8 mouse cellular contexts compared by ENCODE assay signal in genomic region chr9:20976216-20976960, GRCm38 (mm10). TPM values are rescaled to one million over a fixed set of nuclear protein-coding genes. Genes with fewer than 3 reads are reported as not detected.
DNase-seq lines count a peak whose midpoint lies in the region; ATAC-seq and TF ChIP-seq lines count a peak whose summit lies in the region.

Gene S1pr2, minus strand, starts transcription at chr9:20976781.

- no peak; the same call in 1 of the 2 replicates for TF ChIP-seq CTCF in kidney, postnatal 0 days (IDR thresholded peaks at IDR 0.05; ENCODE audit: low read depth)
- peak; percentile 13; the same call in 1 of the 2 replicates for TF ChIP-seq CTCF in stomach, postnatal 0 days (IDR thresholded peaks at IDR 0.05; ENCODE audit: low read depth)

- WGBS in forebrain, embryonic 10.5 days = under 1% methylated on average over 47 of the region's 47 CpGs
- WGBS in heart, embryonic 14.5 days = under 1% methylated on average over 37 of the region's 47 CpGs
- WGBS in kidney, postnatal 0 days = 0% methylated on average over 40 of the region's 47 CpGs
- under 1% methylated on average over 47 of the region's 47 CpGs for WGBS in liver, embryonic 16.5 days (ENCODE audit: insufficient replicate concordance)
- WGBS in neural tube, embryonic 11.5 days = under 1% methylated on average over 46 of the region's 47 CpGs
- under 1% methylated on average over 43 of the region's 47 CpGs for WGBS in stomach, postnatal 0 days

- peak; percentile 64 for ATAC-seq in heart, embryonic 14.5 days (ENCODE audit: insufficient number of reproducible peaks, insufficient read depth, low FRiP score, low read depth)
- peak; percentile 68 for ATAC-seq in kidney, postnatal 0 days (replicated peaks; ENCODE audit: low FRiP score, low read depth)
- ATAC-seq in liver, embryonic 16.5 days (ENCODE audit: low read depth) = peak; percentile 69
- peak; percentile 54 for ATAC-seq in neural tube, embryonic 11.5 days (ENCODE audit: insufficient read depth, low FRiP score, low TSS enrichment)
- peak; percentile 74 for ATAC-seq in stomach, postnatal 0 days (ENCODE audit: low FRiP score, low TSS enrichment)

- DNase-seq in CD4-positive helper T cell, adult 2 months (ENCODE audit: low read depth, low spot score) = peak; percentile 89
- peak; percentile 90 for DNase-seq in adrenal gland, postnatal 14 days
- DNase-seq in forebrain, embryonic 10.5 days (ENCODE audit: extremely low spot score, low spot score) = peak; percentile 84
- DNase-seq in kidney, postnatal 0 days (ENCODE audit: low spot score) = peak; percentile 96
- peak; percentile 86 for DNase-seq in neural tube, embryonic 11.5 days (ENCODE audit: low spot score)
- peak; percentile 86 for DNase-seq in stomach, postnatal 0 days (ENCODE audit: low spot score)

- peaks cover 63% of the 10 kb centered on the region for H3K4me1 ChIP-seq in forebrain, embryonic 10.5 days
- peaks cover 24 to 40% of the 10 kb centered on the region in 2 experiments for H3K4me1 ChIP-seq in heart, embryonic 14.5 days (ENCODE audit: control insufficient read depth in 2 of 2, insufficient read depth in 2 of 2, low read length in 2 of 2)
- H3K4me1 ChIP-seq in kidney, postnatal 0 days (replicated peaks; ENCODE audit: insufficient read depth, low read length) = peaks cover 29% of the 10 kb centered on the region
- H3K4me1 ChIP-seq in liver, embryonic 16.5 days (ENCODE audit: control insufficient read depth, low read depth, low read length) = peaks cover 17% of the 10 kb centered on the region
- peaks cover 21% of the 10 kb centered on the region for H3K4me1 ChIP-seq in neural tube, embryonic 11.5 days (ENCODE audit: control insufficient read depth, insufficient read depth, low read length)
- peaks cover 11% of the 10 kb centered on the region; the same call in 1 of the 2 replicates for H3K4me1 ChIP-seq in stomach, postnatal 0 days (replicated peaks; ENCODE audit: control insufficient read depth, insufficient read depth)

- peak within 1 kb of the TSS; percentile 85 for H3K4me3 ChIP-seq in forebrain, embryonic 10.5 days
- peak within 1 kb of the TSS; percentile 80 to 92 for H3K4me3 ChIP-seq in heart, embryonic 14.5 days (ENCODE audit: control insufficient read depth in 1 of 2, insufficient read depth in 1 of 2, low read depth in 1 of 2, low read length in 2 of 2)
- peak within 1 kb of the TSS; percentile 65 for H3K4me3 ChIP-seq in kidney, postnatal 0 days (replicated peaks; ENCODE audit: low read depth, low read length)
- peak within 1 kb of the TSS; percentile 78 for H3K4me3 ChIP-seq in liver, embryonic 16.5 days (ENCODE audit: low read depth, low read length)
- peak within 1 kb of the TSS; percentile 66 for H3K4me3 ChIP-seq in neural tube, embryonic 11.5 days (ENCODE audit: low read depth, low read length)
- peak within 1 kb of the TSS; percentile 88 for H3K4me3 ChIP-seq in stomach, postnatal 0 days (ENCODE audit: low read depth, low read length)

- peak within 1 kb of the TSS; percentile 94 for H3K9ac ChIP-seq in heart, embryonic 14.5 days (ENCODE audit: low read length)
- peak within 1 kb of the TSS; percentile 74 for H3K9ac ChIP-seq in kidney, postnatal 0 days (ENCODE audit: low read depth, low read length)
- H3K9ac ChIP-seq in liver, embryonic 16.5 days (ENCODE audit: low read depth, low read length) = peak within 1 kb of the TSS; percentile 72
- H3K9ac ChIP-seq in neural tube, embryonic 11.5 days (ENCODE audit: low read length) = peak within 1 kb of the TSS; percentile 73
- H3K9ac ChIP-seq in stomach, postnatal 0 days (ENCODE audit: low read length) = peak within 1 kb of the TSS; percentile 87

- peak within 1 kb of the TSS; percentile 89 for H3K27ac ChIP-seq in forebrain, embryonic 10.5 days
- peak within 1 kb of the TSS; percentile 86 to 92 for H3K27ac ChIP-seq in heart, embryonic 14.5 days (replicated peaks in 1 of 2; ENCODE audit: control insufficient read depth in 1 of 2, insufficient read depth in 1 of 2, low read depth in 2 of 2, low read length in 2 of 2)
- H3K27ac ChIP-seq in kidney, postnatal 0 days = peak within 1 kb of the TSS; percentile 86
- H3K27ac ChIP-seq in liver, embryonic 16.5 days (ENCODE audit: low read length) = peak within 1 kb of the TSS; percentile 79
- peak within 1 kb of the TSS; percentile 49 for H3K27ac ChIP-seq in neural tube, embryonic 11.5 days (ENCODE audit: low read depth, low read length)
- H3K27ac ChIP-seq in stomach, postnatal 0 days (replicated peaks) = peak within 1 kb of the TSS; percentile 95

- peaks cover 10% of the 10 kb centered on the region for H3K27me3 ChIP-seq in forebrain, embryonic 10.5 days (ENCODE audit: poor library complexity, severe bottlenecking)
- H3K27me3 ChIP-seq in heart, embryonic 14.5 days (ENCODE audit: control insufficient read depth, insufficient read depth, low read length) = no peaks in the 10 kb centered on the region
- no peaks in the 10 kb centered on the region for H3K27me3 ChIP-seq in kidney, postnatal 0 days (ENCODE audit: insufficient read depth, low read length)
- H3K27me3 ChIP-seq in liver, embryonic 16.5 days (ENCODE audit: control insufficient read depth, insufficient read depth, low read depth, low read length) = no peaks in the 10 kb centered on the region; the same call in 1 of the 2 replicates
- no peaks in the 10 kb centered on the region for H3K27me3 ChIP-seq in neural tube, embryonic 11.5 days (ENCODE audit: control insufficient read depth, insufficient read depth, low read length)
- no peaks in the 10 kb centered on the region for H3K27me3 ChIP-seq in stomach, postnatal 0 days (ENCODE audit: control insufficient read depth, insufficient read depth, low read length)

- H3K36me3 ChIP-seq in forebrain, embryonic 10.5 days (replicated peaks) = no peaks in the 10 kb centered on the region
- H3K36me3 ChIP-seq in heart, embryonic 14.5 days (ENCODE audit: control insufficient read depth, insufficient read depth, low read length) = no peaks in the 10 kb centered on the region; the same call in 1 of the 2 replicates
- H3K36me3 ChIP-seq in kidney, postnatal 0 days (ENCODE audit: insufficient read depth, low read length) = no peaks in the 10 kb centered on the region
- no peaks in the 10 kb centered on the region for H3K36me3 ChIP-seq in liver, embryonic 16.5 days (ENCODE audit: control insufficient read depth, insufficient read depth)
- no peaks in the 10 kb centered on the region for H3K36me3 ChIP-seq in neural tube, embryonic 11.5 days (ENCODE audit: control insufficient read depth, insufficient read depth, low read length)
- H3K36me3 ChIP-seq in stomach, postnatal 0 days (ENCODE audit: control insufficient read depth, insufficient read depth, low read length) = no peaks in the 10 kb centered on the region

- H3K9me3 ChIP-seq in forebrain, embryonic 10.5 days = no peaks in the 10 kb centered on the region
- no peaks in the 10 kb centered on the region for H3K9me3 ChIP-seq in heart, embryonic 14.5 days (ENCODE audit: control insufficient read depth, low read length)
- no peaks in the 10 kb centered on the region for H3K9me3 ChIP-seq in kidney, postnatal 0 days (replicated peaks; ENCODE audit: low read length)
- H3K9me3 ChIP-seq in liver, embryonic 16.5 days (replicated peaks; ENCODE audit: control insufficient read depth, low read length) = no peaks in the 10 kb centered on the region
- no peaks in the 10 kb centered on the region for H3K9me3 ChIP-seq in neural tube, embryonic 11.5 days (ENCODE audit: control insufficient read depth, low read length)
- no peaks in the 10 kb centered on the region for H3K9me3 ChIP-seq in stomach, postnatal 0 days (ENCODE audit: control insufficient read depth, low read length)

- TF ChIP-seq EP300 in stomach, postnatal 0 days (optimal IDR thresholded peaks at IDR 0.05) = no peak

- peak within 1 kb of the TSS; percentile 96 for H3K4me2 ChIP-seq in heart, embryonic 14.5 days (ENCODE audit: low read length)
- peak within 1 kb of the TSS; percentile 85 for H3K4me2 ChIP-seq in kidney, postnatal 0 days (ENCODE audit: low read length)
- H3K4me2 ChIP-seq in liver, embryonic 16.5 days (ENCODE audit: low read depth, low read length) = peak within 1 kb of the TSS; percentile 92
- H3K4me2 ChIP-seq in neural tube, embryonic 11.5 days (ENCODE audit: low read depth) = peak within 1 kb of the TSS; percentile 93
- peak within 1 kb of the TSS; percentile 89 for H3K4me2 ChIP-seq in stomach, postnatal 0 days (replicated peaks; ENCODE audit: low read depth)

RNA-seq across cellular contexts. Expression of gene S1pr2, which starts in this region (rescaled TPM):
- total RNA-seq in adrenal gland, postnatal 14 days (2021) = 9.1 and 11.0 TPM in 2 replicates
- polyA plus RNA-seq in forebrain, embryonic 10.5 days (2016; fragmentation: Nextera tagmentation; extraction: Ambion mirVana) = 24.4 and 26.4 TPM in 2 replicates
- polyA plus RNA-seq in heart, embryonic 14.5 days (2014; fragmentation: Nextera tagmentation; extraction: Ambion mirVana) = 20.1 and 21.5 TPM in 2 replicates
- 21.3 and 23.3 TPM in 2 replicates for polyA plus RNA-seq in kidney, postnatal 0 days (2015; fragmentation: Nextera tagmentation; extraction: Ambion mirVana)
- 3.1 and 3.5 TPM in 2 replicates for polyA plus RNA-seq in liver, embryonic 16.5 days (2015; fragmentation: Nextera tagmentation; extraction: Ambion mirVana)
- 24.8 and 28.5 TPM in 2 replicates for polyA plus RNA-seq in neural tube, embryonic 11.5 days (2014; fragmentation: Nextera tagmentation; extraction: Ambion mirVana)
- 16.3 and 19.4 TPM in 2 replicates for polyA plus RNA-seq in stomach, postnatal 0 days (2015; fragmentation: Nextera tagmentation; extraction: Ambion mirVana)

Comparison
In these comparisons a context has a peak if more than half of its experiments do, and no peak if none do; other contexts are left out.
1. Peak in every context shown above with its lines: DNase-seq, ATAC-seq, H3K4me3 ChIP-seq and H3K27ac ChIP-seq.